Mouse (Mus musculus) kidney, postnatal 36 days (tissue): Measurements from ENCODE around the gene Hivep3.
A peak's percentile ranks its signal among the peaks of the same experiment; 100 is the strongest.

Experiments used
- DNase-seq, 2 experiments: peaks; one replicate each; pipeline ENCODE4 v3.0.0; 2021 to 2022; ENCODE audit warnings: mixed read lengths in 2 of 2

Gene Hivep3

DNA sequence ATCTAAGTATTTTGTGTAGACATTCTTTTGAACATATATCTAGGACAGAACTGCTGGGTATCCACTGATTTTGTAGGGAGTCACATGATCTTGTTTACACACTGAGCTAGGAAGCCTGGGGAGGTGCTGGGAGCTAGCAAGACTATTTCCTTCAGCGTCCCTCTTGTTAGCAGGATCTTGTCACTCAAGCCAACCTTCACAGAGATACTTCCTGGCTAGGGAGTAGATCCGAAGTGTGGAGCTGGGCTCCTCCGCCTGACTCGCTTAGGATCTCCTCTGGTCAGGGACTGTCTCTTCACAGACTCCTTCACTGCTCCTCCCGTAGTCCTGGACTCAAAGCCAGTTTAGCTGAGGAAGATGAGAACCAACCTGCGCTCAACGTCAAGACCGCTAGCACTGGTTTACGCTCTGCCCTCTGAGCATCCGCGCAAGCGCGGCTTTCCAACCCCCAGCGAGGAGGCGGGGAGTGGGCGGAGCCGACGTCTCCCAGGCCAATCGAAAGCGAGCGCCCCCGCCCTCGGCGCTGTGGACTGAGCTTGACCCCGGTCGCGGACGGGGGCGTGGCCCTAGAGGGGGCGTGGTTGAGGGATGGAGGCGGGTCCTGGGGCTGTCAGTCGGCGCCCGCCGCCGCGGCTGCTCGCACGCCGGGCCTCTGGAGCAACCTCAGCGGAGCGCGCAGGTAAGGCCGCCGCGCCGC lies at the start of gene Hivep3:
TSS of gene Hivep3 (plus strand) at position 601 of the 697 bp plus-strand sequence.
- DNase-seq, result peak; percentile 99 to 100

DNA sequence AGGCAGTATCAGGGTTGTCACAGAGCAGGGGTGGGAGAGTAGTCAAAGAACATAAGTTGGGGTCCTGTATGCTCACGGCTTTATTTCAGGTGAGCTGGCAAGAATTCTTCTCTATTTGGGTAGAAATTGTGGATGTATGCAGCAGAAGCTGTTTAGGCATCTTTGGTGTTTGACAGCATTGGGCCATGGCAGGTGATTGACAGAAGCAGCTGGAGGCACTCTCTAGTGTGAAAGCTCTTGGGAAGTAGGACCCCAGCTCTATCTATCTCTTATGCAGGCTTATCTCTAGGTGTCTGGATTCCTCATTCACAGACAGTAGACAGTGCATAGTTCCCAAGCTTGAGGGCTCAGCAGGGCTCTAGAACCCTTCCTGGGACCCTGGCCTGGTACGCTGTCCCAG lies 47.8 kb upstream of the Hivep3 start:
- DNase-seq, result no peak

DNA sequence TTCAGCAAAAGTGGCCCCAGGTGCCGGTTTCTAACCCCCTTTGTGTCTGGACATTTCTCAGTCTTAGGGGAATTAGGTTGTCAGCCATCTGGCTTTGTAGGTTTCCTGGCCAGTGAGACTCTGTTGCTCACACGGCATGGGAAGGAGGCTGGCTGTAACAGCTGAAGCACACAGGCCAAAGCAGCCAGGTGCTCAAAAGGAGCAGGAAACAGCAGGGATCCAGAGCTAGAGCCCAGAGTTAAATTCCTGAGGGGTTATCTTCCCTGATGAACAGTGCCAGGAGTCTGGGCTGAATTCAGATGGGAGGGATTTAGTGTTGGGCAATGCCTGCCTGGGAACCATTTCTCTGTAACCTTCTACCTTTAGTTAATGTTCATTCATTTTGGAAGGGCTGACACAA lies 35.2 kb upstream of the Hivep3 start:
- no peak for DNase-seq

- no peak for DNase-seq
Observed at GRCm38 (mm10) chr4:119701269-119701954, 32.2 kb upstream of the Hivep3 start.

DNA sequence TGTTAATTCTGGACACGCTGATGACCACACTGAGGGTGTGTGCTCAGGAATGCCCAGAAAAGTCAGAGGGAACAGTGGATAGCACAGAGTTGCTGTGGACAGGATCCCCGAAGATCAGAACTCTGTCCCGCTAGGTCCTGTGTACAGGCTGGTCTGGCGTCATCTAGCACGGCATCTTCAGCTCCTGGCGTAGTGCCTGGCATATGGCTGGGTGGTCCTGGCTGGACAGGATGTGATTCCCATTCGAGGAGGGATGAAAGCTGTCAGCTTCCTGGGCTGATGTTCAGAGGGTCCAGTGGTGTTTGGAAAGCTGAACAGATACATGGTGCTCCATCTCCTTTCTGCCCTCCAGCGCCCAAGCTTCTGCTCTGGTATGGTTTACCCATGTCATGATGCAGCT lies 29.6 kb upstream of the Hivep3 start:
- no peak for DNase-seq

DNA sequence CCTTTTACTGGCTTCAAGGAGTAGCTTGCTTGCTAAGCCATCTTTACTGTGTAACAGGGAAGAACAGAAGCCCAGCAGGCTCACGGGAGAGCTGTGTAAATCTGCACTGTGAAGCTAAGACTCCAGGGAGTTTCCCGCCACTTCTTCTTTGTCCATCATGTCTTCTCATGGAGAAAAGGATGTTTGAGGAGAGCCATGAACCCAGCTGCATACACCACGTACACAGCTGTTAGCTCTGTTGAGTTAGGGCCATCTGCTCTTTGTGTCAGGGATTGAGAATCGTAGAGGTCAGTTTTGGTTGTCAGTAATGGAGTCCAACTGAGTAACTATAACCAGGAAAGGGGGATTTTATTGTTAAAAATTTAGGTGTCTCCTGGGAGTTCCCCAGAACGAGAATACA lies 26.3 kb upstream of the Hivep3 start:
- no peak for DNase-seq

DNA sequence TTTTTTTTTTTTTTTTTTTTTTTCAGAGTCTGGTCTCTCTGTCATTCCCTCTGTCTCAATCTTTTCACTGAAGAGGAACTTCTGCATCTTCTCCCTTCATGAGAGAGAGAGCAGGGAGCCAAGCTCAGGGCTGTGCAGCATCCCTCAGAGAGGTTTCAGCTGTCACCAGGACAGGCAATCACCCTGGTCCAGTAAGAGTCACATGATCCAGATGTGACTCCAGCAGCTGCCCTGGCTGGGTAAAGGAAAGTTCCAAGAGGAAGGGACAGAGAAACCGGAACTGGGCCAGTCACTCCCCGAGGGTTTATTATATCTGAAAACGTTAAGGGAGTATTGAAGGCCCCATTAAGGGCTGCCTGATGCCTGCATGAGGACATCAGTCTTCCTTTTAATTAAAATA lies 25.8 kb upstream of the Hivep3 start:
- peak; percentile 1 to 7 for DNase-seq

GRCm38 (mm10) chr4:119710208-119710607 lies 23.4 kb upstream of the Hivep3 start:
- no peak for DNase-seq

- DNase-seq, result no peak
Observed at GRCm38 (mm10) chr4:119717443-119717842, 16.1 kb upstream of the Hivep3 start.

- no peak for DNase-seq
Observed at GRCm38 (mm10) chr4:119721531-119721930, 12.1 kb upstream of the Hivep3 start.

DNA sequence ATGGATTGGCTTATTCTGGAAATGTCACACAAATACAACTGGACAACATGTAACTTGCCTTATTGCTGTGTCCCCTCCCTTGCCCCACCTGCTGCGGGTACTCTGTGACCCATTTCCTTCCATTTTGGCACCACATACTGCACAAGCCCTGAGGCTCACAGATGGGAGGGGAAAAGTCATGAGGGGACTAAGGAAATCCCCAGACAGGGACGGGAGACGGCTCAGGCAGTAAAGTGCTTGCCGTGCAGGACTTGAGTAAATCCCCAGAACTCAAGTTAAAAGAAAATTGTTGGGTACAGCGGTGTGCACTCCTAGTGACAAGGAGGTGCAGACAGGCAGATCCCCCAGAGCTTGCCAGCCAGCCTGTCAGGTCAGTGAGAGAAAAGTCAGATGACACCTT lies 7.5 kb upstream of the Hivep3 start:
- no peak for DNase-seq

- DNase-seq, result no peak
Observed at GRCm38 (mm10) chr4:119727871-119728270, 5.7 kb upstream of the Hivep3 start.

DNA sequence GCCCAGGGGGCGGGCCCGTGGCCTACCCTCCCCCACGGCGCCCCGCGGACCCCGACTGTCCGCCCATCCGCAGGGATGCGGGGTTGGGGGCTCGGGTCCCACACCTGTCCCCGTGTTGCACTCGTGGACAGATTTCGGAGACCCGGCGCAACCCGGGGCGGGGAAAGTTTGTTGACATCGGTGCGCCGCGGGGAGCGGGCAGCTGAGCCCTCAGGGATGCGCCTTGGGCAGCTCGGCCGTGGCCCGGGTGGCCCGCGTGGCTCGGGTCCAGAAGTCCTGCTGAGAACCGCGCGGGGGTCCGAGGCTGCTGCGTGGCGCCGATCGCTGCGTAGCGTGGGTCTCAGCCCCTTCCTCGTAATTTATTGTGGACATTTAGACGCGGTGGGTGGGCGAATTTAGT lies 358 bp downstream of the Hivep3 start:
- peak; percentile 36 to 68 for DNase-seq

GRCm38 (mm10) chr4:119734352-119734751 lies 768 bp downstream of the Hivep3 start:
- no peak for DNase-seq

DNA sequence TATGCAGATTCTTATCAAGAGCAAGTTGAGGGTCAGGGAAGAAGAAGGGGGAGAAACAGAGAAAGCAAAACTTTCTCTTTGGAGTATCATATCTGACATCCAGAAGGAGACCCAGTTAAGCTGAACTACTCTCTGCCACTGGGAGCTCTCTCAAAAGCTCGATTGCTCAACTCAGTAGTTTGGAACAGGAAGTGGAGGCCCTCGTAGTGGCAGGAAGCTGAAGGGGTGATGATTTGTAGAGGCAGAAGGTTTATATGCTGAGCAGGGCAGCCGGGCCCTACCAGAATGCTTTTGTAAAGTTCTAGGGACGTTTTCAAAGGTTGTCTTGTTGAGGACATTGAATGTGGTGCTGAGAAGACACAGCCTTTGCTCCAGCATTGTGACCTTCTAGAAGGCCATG lies 5.1 kb downstream of the Hivep3 start:
- DNase-seq, result peak; percentile 22 to 35

GRCm38 (mm10) chr4:119739301-119740062 lies 5.9 kb downstream of the Hivep3 start:
- no peak for DNase-seq

GRCm38 (mm10) chr4:119748341-119748740 lies 14.8 kb downstream of the Hivep3 start:
- DNase-seq, result no peak

- no peak for DNase-seq
Observed at GRCm38 (mm10) chr4:119750157-119750556, 16.6 kb downstream of the Hivep3 start.

DNA sequence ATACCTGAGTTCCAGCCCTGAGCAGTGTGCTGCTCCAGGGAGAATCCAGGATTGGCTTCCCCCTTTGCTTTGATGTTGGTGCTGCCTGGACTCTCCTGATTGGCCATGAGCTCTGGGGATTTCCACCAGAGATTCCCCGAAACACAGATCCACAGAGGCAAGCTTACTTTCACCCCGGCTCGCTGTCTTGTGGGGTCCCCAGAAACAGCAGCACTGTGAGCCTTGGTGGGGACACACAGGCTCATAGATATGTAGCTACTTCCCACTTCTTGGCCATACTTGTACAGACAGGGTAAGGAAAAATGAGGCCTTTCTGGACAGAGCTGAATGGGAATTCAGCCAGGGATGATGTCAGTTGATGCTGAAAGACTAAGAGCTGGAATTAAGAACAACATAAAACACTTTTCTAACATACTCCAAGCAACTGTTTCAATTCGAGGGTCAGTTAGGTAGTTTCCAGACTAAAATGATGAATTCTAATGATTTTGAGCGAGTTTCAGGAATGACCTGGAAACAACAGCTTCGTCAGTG lies 17.2 kb downstream of the Hivep3 start:
- DNase-seq, result no peak

- peak; percentile 32 to 68 for DNase-seq
Observed at GRCm38 (mm10) chr4:119751408-119752006, 17.9 kb downstream of the Hivep3 start.

GRCm38 (mm10) chr4:119759574-119760233 lies 26.1 kb downstream of the Hivep3 start:
- no peak for DNase-seq

DNA sequence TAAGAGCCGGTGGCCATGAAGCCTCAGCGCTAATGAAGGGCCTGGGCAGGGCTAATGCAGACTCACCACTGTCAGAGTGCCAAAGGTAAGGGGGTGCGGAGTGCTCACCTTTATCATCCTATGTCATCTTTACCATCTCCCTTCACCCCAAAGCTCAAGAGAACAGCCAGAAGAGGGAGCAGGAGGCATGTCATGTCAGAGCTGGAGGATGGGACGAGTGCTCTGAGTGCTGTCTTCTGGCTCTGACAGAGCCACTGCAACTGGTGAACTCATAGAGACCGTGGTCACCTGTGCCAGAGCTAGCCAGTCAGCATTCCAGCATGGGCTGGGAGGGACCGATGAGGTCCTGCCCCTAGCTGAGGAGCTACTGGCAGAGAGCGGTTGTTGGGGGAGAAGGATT lies 27.2 kb downstream of the Hivep3 start:
- no peak for DNase-seq
